Comparison of ENCODE assay signal across 10 mouse cellular contexts in the genomic region with DNA sequence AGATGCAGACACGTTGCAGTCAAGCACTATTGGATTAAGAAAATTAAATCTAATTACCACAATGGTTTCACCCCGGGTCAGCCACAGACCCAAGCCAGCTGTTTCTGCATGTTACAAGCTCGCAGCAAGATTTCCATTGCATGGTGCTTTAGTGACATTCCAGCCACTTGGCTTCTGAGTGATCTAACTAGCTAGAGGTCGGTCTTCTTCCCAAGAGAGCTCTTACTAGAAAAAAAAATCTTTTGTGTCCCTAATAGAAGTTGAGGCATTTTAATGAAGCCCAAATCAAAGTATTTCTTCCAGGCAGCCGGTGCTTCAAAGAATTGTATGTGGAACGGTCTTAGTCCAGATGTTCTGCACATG. TPM values are rescaled to one million over a fixed set of nuclear protein-coding genes. Genes with fewer than 3 reads are reported as not detected.
DNase-seq lines count a peak whose midpoint lies in the region; ATAC-seq and TF ChIP-seq lines count a peak whose summit lies in the region.
"Had no signal": no experiment of that assay in that cellular context is flagged by ENCODE, and none has a peak within 500 bp of the region (broad histone marks: within the 10 kb centered on the region; RNA-seq: fewer than 3 reads in every experiment).

No protein-coding gene starts in this region.

- no peak overlapping the region for H3K27ac ChIP-seq in embryonic facial prominence, embryonic 14.5 days (replicated peaks; ENCODE audit: low read depth, low read length)
- no peak overlapping the region for H3K27ac ChIP-seq in intestine, postnatal 0 days (ENCODE audit: low read depth, low read length)
- H3K27ac ChIP-seq in midbrain, embryonic 16.5 days (ENCODE audit: low read length), result no peak overlapping the region

- H3K27me3 ChIP-seq in embryonic facial prominence, embryonic 14.5 days (replicated peaks; ENCODE audit: control insufficient read depth, insufficient read depth, low read length), result peaks cover 8% of the 10 kb centered on the region; the same call in 1 of the 2 replicates
- H3K27me3 ChIP-seq in intestine, postnatal 0 days (replicated peaks; ENCODE audit: control insufficient read depth, insufficient read depth, low read length), result peaks cover 13% of the 10 kb centered on the region; the same call in 1 of the 2 replicates
- H3K27me3 ChIP-seq in midbrain, embryonic 16.5 days (ENCODE audit: control insufficient read depth, insufficient read depth, low read depth, low read length), result no peaks in the 10 kb centered on the region

- peak overlapping the region; percentile 62 for H3K4me3 ChIP-seq in embryonic facial prominence, embryonic 14.5 days (ENCODE audit: low read depth, low read length)
- 0 out of 2 replicates have a peak overlapping the region, but pooled peaks have one; percentile 49 for H3K4me3 ChIP-seq in intestine, postnatal 0 days (ENCODE audit: low read depth, low read length)
- peak overlapping the region; percentile 55 for H3K4me3 ChIP-seq in midbrain, embryonic 16.5 days (ENCODE audit: low read depth, low read length)

- no peak for TF ChIP-seq CTCF in intestine, postnatal 0 days (IDR thresholded peaks at IDR 0.05; ENCODE audit: low read depth)

- no peaks in the 10 kb centered on the region for H3K36me3 ChIP-seq in embryonic facial prominence, embryonic 14.5 days (ENCODE audit: control insufficient read depth, insufficient read depth, low read length)
- H3K36me3 ChIP-seq in intestine, postnatal 0 days (ENCODE audit: control insufficient read depth, insufficient read depth), result no peaks in the 10 kb centered on the region
- no peaks in the 10 kb centered on the region for H3K36me3 ChIP-seq in midbrain, embryonic 16.5 days (ENCODE audit: control insufficient read depth, insufficient read depth, low read length)

- H3K4me2 ChIP-seq in embryonic facial prominence, embryonic 14.5 days (ENCODE audit: low read depth, low read length), result peak overlapping the region; percentile 79
- no peak overlapping the region; the same call in 1 of the 2 replicates for H3K4me2 ChIP-seq in intestine, postnatal 0 days (replicated peaks; ENCODE audit: low read depth)
- peak overlapping the region; percentile 92 for H3K4me2 ChIP-seq in midbrain, embryonic 16.5 days (ENCODE audit: low read length)

- peak; percentile 13; the same call in 1 of the 2 replicates for ATAC-seq in embryonic facial prominence, embryonic 14.5 days (ENCODE audit: low read depth)
- ATAC-seq in intestine, postnatal 0 days, result no peak
- no peak for ATAC-seq in midbrain, embryonic 16.5 days

- 11% methylated on average over 6 of the region's 6 CpGs for WGBS in embryonic facial prominence, embryonic 14.5 days
- 28% methylated on average over 6 of the region's 6 CpGs for WGBS in intestine, postnatal 0 days
- WGBS in midbrain, embryonic 16.5 days, result 8% methylated on average over 6 of the region's 6 CpGs

- H3K9me3 ChIP-seq in embryonic facial prominence, embryonic 14.5 days (ENCODE audit: control insufficient read depth, low read length), result no peaks in the 10 kb centered on the region
- H3K9me3 ChIP-seq in intestine, postnatal 0 days (ENCODE audit: control insufficient read depth), result no peaks in the 10 kb centered on the region
- no peaks in the 10 kb centered on the region for H3K9me3 ChIP-seq in midbrain, embryonic 16.5 days (replicated peaks; ENCODE audit: control insufficient read depth, low read length, poor library complexity, severe bottlenecking)

- peak; percentile 58 for DNase-seq in embryo, embryonic 11 days
- DNase-seq in embryo, embryonic 10.5 days (ENCODE audit: low spot score), result no peak
- peak; percentile 68 for DNase-seq in embryonic facial prominence, embryonic 14.5 days (ENCODE audit: low spot score)
- no peak for DNase-seq in left cerebral cortex, adult 8-10 months (ENCODE audit: low spot score in 2 of 2)
- DNase-seq in left cerebral cortex, adult 18-20 months (ENCODE audit: low spot score in 2 of 2), result no peak
- DNase-seq in spleen, postnatal 10 days (ENCODE audit: low spot score in 2 of 2), result no peak
- DNase-seq: heart, postnatal 36 days; lung, postnatal 14 days had no signal

- H3K9ac ChIP-seq in embryonic facial prominence, embryonic 14.5 days (ENCODE audit: low read depth, low read length), result no peak overlapping the region
- no peak overlapping the region for H3K9ac ChIP-seq in intestine, postnatal 0 days (ENCODE audit: low read depth, low read length)
- no peak overlapping the region for H3K9ac ChIP-seq in midbrain, embryonic 16.5 days (ENCODE audit: low read depth, low read length)

- peaks cover 10% of the 10 kb centered on the region for H3K4me1 ChIP-seq in embryonic facial prominence, embryonic 14.5 days (ENCODE audit: control insufficient read depth, insufficient read depth, low read length)
- H3K4me1 ChIP-seq in intestine, postnatal 0 days (replicated peaks; ENCODE audit: control insufficient read depth, insufficient read depth, low read length), result no peaks in the 10 kb centered on the region
- H3K4me1 ChIP-seq in midbrain, embryonic 16.5 days (ENCODE audit: control insufficient read depth, insufficient read depth, low read length), result peaks cover 19% of the 10 kb centered on the region

RNA-seq across cellular contexts. Expression of gene Cdh6, which starts 1.1 kb away (rescaled TPM):
- 7.6 and 9.6 TPM in 2 replicates for polyA plus RNA-seq in embryonic facial prominence, embryonic 14.5 days (2014; fragmentation: Nextera tagmentation; extraction: Ambion mirVana)
- polyA plus RNA-seq in intestine, postnatal 0 days (2015; fragmentation: Nextera tagmentation; extraction: Ambion mirVana), result 2.7 and 3.0 TPM in 2 replicates
- polyA plus RNA-seq in midbrain, embryonic 16.5 days (2015; fragmentation: Nextera tagmentation; extraction: Ambion mirVana), result 18.8 and 19.7 TPM in 2 replicates
- total RNA-seq in left cerebral cortex, adult 8-10 months (2022), result 10 to 100 TPM; 17.0 to 21.4 (median 19.0) TPM
- 10 to 100 TPM; 19.1 to 22.3 TPM for total RNA-seq in left cerebral cortex, adult 18-20 months (2021)

Comparison
In these comparisons a context has a peak if more than half of its experiments do, and no peak if none do; other contexts are left out.
1. DNase-seq: peak in embryo, embryonic 11 days (single experiment) and embryonic facial prominence, embryonic 14.5 days (single experiment); none in embryo, embryonic 10.5 days (single experiment), left cerebral cortex, adult 8-10 months (0 of 2), left cerebral cortex, adult 18-20 months (0 of 2) and spleen, postnatal 10 days (0 of 2).
2. Peak in every context shown above with its lines, with median percentiles within 50 percentile points of each other: H3K4me3 ChIP-seq.